Mouse (Mus musculus): ENCODE results near the gene Gm11983. TPM values are rescaled to one million over a fixed set of nuclear protein-coding genes. Genes with fewer than 3 reads are reported as not detected.
"Not testable (repeated sequence)": the region's sequence is repeated elsewhere in the genome, so short reads cannot be mapped to it uniquely, and the experiment has no call there.

Gm11983 gene
- total and polyA plus RNA-seq, 3 experiments = 0.76 TPM; not detected in 2

- H3K4me3 ChIP-seq (ENCODE audit: low read depth, low read length) = no peak overlapping the region
- ATAC-seq (ENCODE audit: extremely low read depth, insufficient number of reproducible peaks, low FRiP score, poor library complexity, severe bottlenecking) = no peak
- DNase-seq (ENCODE audit: low spot score) = no peak
- TF ChIP-seq GATA1 (IDR thresholded peaks at IDR 0.05; ENCODE audit: borderline replicate concordance, low read length) (no peak), POLR2AphosphoS5 (IDR thresholded peaks at IDR 0.05; ENCODE audit: insufficient replicate concordance, low read depth, low read length) (no peak), TAL1 (conservative IDR thresholded peaks at IDR 0.05; ENCODE audit: low read depth, low read length) (no peak), CTCF (IDR thresholded peaks at IDR 0.05; ENCODE audit: low read depth, low read length) (no peak), GATA2 (IDR thresholded peaks at IDR 0.05; ENCODE audit: borderline replicate concordance, low read depth, low read length) (no peak)
- H3K36me3 ChIP-seq (replicated peaks) = no peaks in the 10 kb centered on the region
- H3K9me3 ChIP-seq (replicated peaks) = no peaks in the 10 kb centered on the region
- H3K4me1 ChIP-seq (ENCODE audit: insufficient read depth, low read depth, low read length) = no peaks in the 10 kb centered on the region
- peaks cover 4% of the 10 kb centered on the region; the same call in 1 of the 2 replicates for H3K27me3 ChIP-seq (ENCODE audit: insufficient read depth, low read length)
Observed at GRCm38 (mm10) chr11:6814486-6814885, 23.0 kb downstream of the Gm11983 start.

GRCm38 (mm10) chr11:6802879-6803278, 34.6 kb downstream of the Gm11983 start:
- ATAC-seq (ENCODE audit: extremely low read depth, insufficient number of reproducible peaks, low FRiP score, poor library complexity, severe bottlenecking); H3K4me1 ChIP-seq (ENCODE audit: insufficient read depth, low read depth, low read length); H3K36me3 ChIP-seq (replicated peaks); H3K9me3 ChIP-seq (replicated peaks); H3K4me3 ChIP-seq (ENCODE audit: low read depth, low read length); H3K27me3 ChIP-seq (ENCODE audit: insufficient read depth, low read length); DNase-seq (ENCODE audit: low spot score): not testable (repeated sequence)

GRCm38 (mm10) chr11:6790690-6791089, 46.8 kb downstream of the Gm11983 start:
- no peaks in the 10 kb centered on the region for H3K4me1 ChIP-seq (ENCODE audit: insufficient read depth, low read depth, low read length)
- H3K36me3 ChIP-seq (replicated peaks) = no peaks in the 10 kb centered on the region
- no peak for TF ChIP-seq GATA2 (IDR thresholded peaks at IDR 0.05; ENCODE audit: borderline replicate concordance, low read depth, low read length)
- TF ChIP-seq CTCF (IDR thresholded peaks at IDR 0.05; ENCODE audit: low read depth, low read length) = 0 out of 2 replicates have a peak, but pooled peaks have one; percentile 7
- DNase-seq (ENCODE audit: low spot score) (no peak), ATAC-seq (ENCODE audit: extremely low read depth, insufficient number of reproducible peaks, low FRiP score, poor library complexity, severe bottlenecking) (no peak)
- H3K4me3 ChIP-seq (ENCODE audit: low read depth, low read length) = no peak overlapping the region
- no peaks in the 10 kb centered on the region for H3K27me3 ChIP-seq (ENCODE audit: insufficient read depth, low read length)
- peaks cover 16% of the 10 kb centered on the region for H3K9me3 ChIP-seq (replicated peaks)

Other genes starting within 250 kb of the Gm11983 start
- not detected in 2 replicates for gene Nacad, start 231.6 kb downstream of the Gm11983 start, total RNA-seq (2014; fragmentation: Nextera tagmentation)
- under 0.01 and 0.05 TPM in 2 replicates for gene Nacad, start 231.6 kb downstream of the Gm11983 start, total RNA-seq (2017)
- not detected in 2 replicates for gene Nacad, start 231.6 kb downstream of the Gm11983 start, polyA plus RNA-seq (2012)
- 71.1 and 72.1 TPM in 2 replicates for gene Tbrg4, start 211.6 kb downstream of the Gm11983 start, total RNA-seq (2014; fragmentation: Nextera tagmentation)
- gene Tbrg4, start 211.6 kb downstream of the Gm11983 start, total RNA-seq (2017) = 30.0 and 33.7 TPM in 2 replicates
- gene Tbrg4, start 211.6 kb downstream of the Gm11983 start, polyA plus RNA-seq (2012) = 211 and 218 TPM in 2 replicates
- gene Wap, start 199.0 kb downstream of the Gm11983 start, total RNA-seq (2014; fragmentation: Nextera tagmentation) = not detected in 2 replicates
- not detected in 2 replicates for gene Wap, start 199.0 kb downstream of the Gm11983 start, total RNA-seq (2017)
- not detected in 2 replicates for gene Wap, start 199.0 kb downstream of the Gm11983 start, polyA plus RNA-seq (2012)
- gene Ramp3, start 179.1 kb downstream of the Gm11983 start, total RNA-seq (2014; fragmentation: Nextera tagmentation) = not detected in 2 replicates
- gene Ramp3, start 179.1 kb downstream of the Gm11983 start, total RNA-seq (2017) = not detected in 2 replicates
- not detected in 2 replicates for gene Ramp3, start 179.1 kb downstream of the Gm11983 start, polyA plus RNA-seq (2012)
- not detected in 2 replicates for gene Adcy1, start 225.8 kb upstream of the Gm11983 start, total RNA-seq (2014; fragmentation: Nextera tagmentation)
- gene Adcy1, start 225.8 kb upstream of the Gm11983 start, total RNA-seq (2017) = 0.06 and 0.16 TPM in 2 replicates
- gene Adcy1, start 225.8 kb upstream of the Gm11983 start, polyA plus RNA-seq (2012) = not detected in 2 replicates

All from G1E (cell line).